20 mouse cellular contexts compared by ENCODE assay signal in genomic region chr5:117481586-117481985, GRCm38 (mm10).
A peak's percentile ranks its signal among the peaks of the same experiment; 100 is the strongest.
DNase-seq lines count a peak whose midpoint lies in the region; ATAC-seq and TF ChIP-seq lines count a peak whose summit lies in the region.
"Had no signal": no experiment of that assay in that cellular context is flagged by ENCODE, and none has a peak within 500 bp of the region (broad histone marks: within the 10 kb centered on the region; RNA-seq: fewer than 3 reads in every experiment).

No protein-coding gene starts in this region.

- H3K27ac ChIP-seq in cerebellum, adult 2 months (ENCODE audit: insufficient read depth, low read length): no peak overlapping the region
- H3K27ac ChIP-seq: hindbrain, embryonic 12.5 days; limb, embryonic 12.5 days; neural tube, embryonic 15.5 days had no signal

- TF ChIP-seq CTCF in cerebellum, adult 2 months (IDR thresholded peaks at IDR 0.05; ENCODE audit: borderline replicate concordance, insufficient read depth, low read depth, low read length): no peak

- ATAC-seq in inflammation-experienced regulatory T-cells, adult 6 months: peak; percentile 87

- TF ChIP-seq POLR2A in cerebellum, adult 2 months (IDR thresholded peaks at IDR 0.05; ENCODE audit: borderline replicate concordance, insufficient read depth, low read length): no peak

- H3K4me3 ChIP-seq in cerebellum, adult 2 months (replicated peaks; ENCODE audit: insufficient read depth, low read depth, low read length): no peak overlapping the region
- H3K4me3 ChIP-seq: hindbrain, embryonic 12.5 days; limb, embryonic 12.5 days; neural tube, embryonic 15.5 days had no signal

- H3K27me3 ChIP-seq in cerebellum, adult 2 months (ENCODE audit: control insufficient read depth, insufficient read depth, low read length): no peaks in the 10 kb centered on the region
- H3K27me3 ChIP-seq: hindbrain, embryonic 12.5 days; limb, embryonic 12.5 days; neural tube, embryonic 15.5 days had no signal

- peak; percentile 39 for DNase-seq in A20 (ENCODE audit: low read depth, low spot score)
- DNase-seq in CD4-positive, CD25-positive, alpha-beta regulatory T cell, adult 2 months (ENCODE audit: low read depth, low spot score): peak; percentile 72
- peak; percentile 25 for DNase-seq in Muller cell, postnatal 12 days (ENCODE audit: inconsistent ontology term)
- DNase-seq in spleen, postnatal 4 days (ENCODE audit: low spot score in 2 of 2): no peak
- no peak for DNase-seq in cerebellum, adult 2 months
- DNase-seq in spleen, postnatal 36 days (ENCODE audit: low spot score in 2 of 2): no peak
- DNase-seq: adrenal gland, postnatal 25 days; cerebellum, adult 11-12 months; cerebellum, postnatal 14 days; gastrocnemius, postnatal 36 days; kidney, adult 8-10 months; kidney, postnatal 10 days; lung, adult 18-20 months; lung, postnatal 10 days; right cerebral cortex, postnatal 14 days; thymus, postnatal 25 days had no signal

- no peaks in the 10 kb centered on the region for H3K4me1 ChIP-seq in cerebellum, adult 2 months (ENCODE audit: control insufficient read depth, insufficient read depth, low read length)
- H3K4me1 ChIP-seq: hindbrain, embryonic 12.5 days; limb, embryonic 12.5 days; neural tube, embryonic 15.5 days had no signal

- WGBS in cerebellum, adult 2 months: 73% methylated on average over 12 of the region's 12 CpGs

Comparison
In these comparisons a context has a peak if more than half of its experiments do, and no peak if none do; other contexts are left out.
1. DNase-seq: peak in A20 (single experiment), CD4-positive, CD25-positive, alpha-beta regulatory T cell, adult 2 months (single experiment) and Muller cell, postnatal 12 days (single experiment); none in spleen, postnatal 4 days (0 of 2), cerebellum, adult 2 months (0 of 2) and spleen, postnatal 36 days (0 of 2).